Mouse (Mus musculus): ENCODE measurements around the gene Rbm12.
"Not testable (repeated sequence)": the region's sequence is repeated elsewhere in the genome, so short reads cannot be mapped to it uniquely, and the experiment has no call there.

Rbm12 gene

DNA sequence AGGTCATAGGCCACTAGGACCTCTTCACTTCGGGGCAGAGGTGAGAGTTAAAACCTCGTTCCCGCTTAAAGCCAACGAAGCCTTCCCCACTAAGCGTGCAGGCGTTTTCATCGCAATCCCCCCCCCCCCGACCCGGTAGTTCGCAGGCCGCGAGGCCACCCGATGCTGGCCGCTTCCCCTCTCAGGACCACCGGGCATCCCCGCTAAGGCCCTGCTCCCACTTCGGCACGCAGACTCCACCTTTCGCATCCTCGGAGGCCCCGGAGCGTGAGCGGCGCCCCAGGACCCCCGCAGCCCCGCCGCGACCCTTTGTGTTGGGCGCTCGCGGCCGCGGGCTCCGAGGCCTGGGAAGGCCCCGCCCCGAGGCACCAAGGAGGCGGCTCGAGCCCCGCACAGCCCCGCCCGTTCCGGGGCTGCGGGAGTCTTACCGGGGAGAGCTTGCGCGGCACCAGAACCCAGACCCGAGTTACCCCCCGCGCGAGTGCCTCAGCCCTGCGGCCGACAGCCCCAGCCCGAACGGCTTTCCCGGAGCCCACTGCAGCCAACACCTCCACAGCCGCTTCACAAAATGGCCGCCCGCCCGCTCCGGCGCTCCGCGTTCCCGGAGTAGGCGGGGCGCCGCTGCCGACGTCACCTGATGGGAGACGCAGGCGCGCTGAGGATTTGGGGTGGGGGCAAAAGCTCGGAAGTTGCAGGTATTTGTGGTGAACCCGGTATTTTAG lies at the start of gene Rbm12, which contains the start of gene Cpne1:
Rbm12 (minus strand) TSS at position 621 of the 722 bp plus-strand sequence.
Cpne1 (minus strand) TSS at position 608 of the 722 bp plus-strand sequence.
- peak; percentile 97 for DNase-seq (ENCODE audit: low read depth, low spot score)

DNA sequence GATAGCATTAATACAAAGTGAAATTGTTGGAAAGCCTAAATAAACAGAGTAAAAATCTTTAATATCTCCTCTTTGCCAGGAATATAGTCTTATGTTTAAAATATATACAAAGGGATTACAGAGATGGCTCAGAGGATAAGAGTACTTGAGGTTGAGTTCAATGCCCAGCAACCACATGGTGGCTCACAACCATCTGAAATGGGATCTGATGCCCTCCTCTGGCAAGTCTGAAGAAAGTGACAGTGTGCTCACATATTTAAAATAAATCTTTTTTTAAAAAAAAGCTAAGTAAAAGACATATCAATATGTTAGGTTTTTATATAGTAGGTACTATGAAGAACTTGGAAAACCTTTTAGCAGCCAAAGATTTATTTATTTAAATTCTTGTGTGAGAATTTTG lies 39.8 kb upstream of the Rbm12 start:
- DNase-seq (ENCODE audit: low read depth, low spot score) = no peak

DNA sequence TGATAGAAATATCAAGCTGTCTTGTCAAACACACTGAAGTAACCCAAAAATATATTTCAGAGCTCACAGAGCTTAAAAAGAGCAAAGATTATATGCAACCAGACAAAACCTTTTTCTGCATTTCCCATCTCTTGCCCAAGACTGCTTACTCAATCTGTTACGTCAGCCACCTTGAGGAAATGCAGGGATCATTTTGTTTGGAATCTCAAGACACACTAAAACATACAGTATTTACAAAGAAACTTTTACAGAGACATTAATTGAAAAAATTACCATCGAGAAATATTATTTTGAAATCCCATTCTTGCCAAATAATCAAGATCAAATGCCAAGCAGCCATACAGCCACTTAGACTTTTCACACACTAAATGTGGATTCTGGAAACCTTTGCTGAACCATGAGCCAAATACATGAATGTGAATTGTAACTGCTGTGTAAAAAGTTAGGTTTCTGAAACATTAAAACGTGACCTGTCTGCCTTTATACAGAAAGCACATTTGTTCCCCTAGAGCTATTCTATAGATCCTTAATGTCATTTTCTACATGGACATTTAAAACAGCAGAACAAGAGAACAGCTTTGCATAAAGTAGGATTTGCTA lies 35.6 kb upstream of the Rbm12 start:
- no peak for DNase-seq (ENCODE audit: low read depth, low spot score)

DNA sequence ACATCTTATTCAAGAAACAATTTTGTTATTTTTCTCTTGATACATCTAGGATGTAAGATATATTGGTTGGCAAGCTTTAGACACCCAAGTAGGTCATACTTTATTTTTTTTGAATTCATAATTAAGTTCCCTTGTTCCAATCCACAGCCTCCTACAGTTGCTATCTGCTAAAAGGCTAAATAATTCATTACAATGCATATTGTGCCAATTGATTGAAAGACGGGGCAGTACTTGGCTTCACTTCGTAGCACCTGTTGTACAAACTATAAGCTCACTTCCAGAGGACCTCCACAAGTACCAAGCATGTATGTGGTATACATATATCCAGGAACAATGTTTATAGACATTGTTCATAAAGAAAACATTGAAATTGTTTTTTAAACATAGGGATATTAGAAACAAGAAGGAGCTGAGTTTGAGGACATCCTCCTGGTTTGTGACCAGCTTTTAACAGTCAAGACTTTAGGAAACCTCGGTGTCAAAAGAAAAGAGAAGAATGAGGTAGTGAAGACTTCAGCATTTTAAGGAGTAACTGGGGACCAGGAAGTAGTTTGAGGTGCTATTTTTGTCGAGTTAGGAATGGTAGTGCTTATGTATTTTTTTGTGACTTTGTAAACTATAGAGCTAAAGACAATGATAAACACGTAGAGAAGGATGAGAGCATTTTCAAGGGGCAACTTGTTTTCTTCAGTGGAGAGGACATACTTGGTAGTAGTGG lies 34.7 kb upstream of the Rbm12 start:
- no peak for DNase-seq (ENCODE audit: low read depth, low spot score)

DNA sequence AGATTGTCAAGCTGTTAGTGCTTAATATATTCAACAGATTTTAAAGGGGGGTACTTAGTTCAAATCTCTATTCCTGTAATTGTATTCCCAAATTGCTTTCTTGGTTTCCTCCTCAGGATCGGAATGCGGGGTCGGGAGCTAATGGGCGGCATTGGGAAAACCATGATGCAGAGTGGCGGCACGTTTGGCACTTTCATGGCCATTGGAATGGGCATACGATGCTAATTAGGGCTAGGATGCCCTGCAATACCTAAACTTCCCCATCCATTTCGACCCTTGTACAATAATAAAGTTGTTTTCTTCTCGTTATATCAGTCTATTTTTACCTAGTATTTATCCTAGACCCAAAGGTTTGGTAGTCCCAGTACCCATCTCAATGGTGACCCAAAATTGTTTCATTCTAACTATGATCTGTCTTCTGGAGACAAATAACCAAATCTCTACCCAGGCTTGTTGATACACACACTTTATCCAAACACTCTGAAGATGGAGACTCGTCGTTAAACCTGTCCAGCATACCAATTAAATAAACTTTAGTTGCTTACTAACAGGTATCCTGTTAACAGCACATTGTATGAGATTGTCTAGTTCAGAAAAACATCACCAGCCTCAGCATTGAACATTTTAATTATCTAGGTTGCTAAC lies 33.8 kb upstream of the Rbm12 start:
- no peak for DNase-seq (ENCODE audit: low read depth, low spot score)

DNA sequence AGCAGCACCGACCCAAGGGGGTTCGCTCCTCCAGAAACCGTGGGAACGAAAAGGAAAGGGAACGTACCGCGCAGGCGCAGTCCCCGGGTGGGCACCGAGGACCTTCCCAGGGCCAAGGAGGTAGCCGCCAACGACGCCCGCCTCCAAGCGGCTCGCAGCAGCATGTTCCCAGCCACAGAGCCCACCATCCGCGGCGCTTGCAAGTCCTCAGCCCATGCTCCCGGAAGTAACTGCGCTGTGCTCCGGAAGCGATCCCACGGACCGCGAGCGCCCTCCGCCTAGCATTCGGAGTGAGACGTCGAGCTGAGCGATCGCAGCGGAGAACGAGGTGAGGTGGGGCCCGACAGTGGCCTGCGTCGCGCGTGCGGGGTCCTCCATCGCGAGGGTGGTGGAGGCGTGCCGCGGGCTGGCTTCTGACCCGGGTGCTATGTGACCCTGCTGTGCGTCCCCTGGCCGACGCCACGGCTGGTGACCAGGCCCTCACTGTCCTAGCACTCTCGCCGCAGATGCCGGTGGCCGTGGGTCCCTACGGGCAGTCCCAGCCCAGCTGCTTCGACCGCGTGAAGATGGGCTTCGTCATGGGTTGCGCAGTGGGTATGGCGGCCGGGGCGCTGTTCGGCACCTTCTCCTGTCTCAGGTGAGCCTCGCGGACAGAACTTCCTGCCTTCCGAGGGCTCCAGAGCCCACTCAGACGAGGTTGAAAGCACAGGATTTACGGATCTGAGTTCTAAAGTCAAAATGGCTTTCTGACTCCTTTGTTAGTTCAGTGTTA lies 32.4 kb upstream of the Rbm12 start, which contains the start of the genes Romo1 and Nfs1:
Romo1 (plus strand) TSS at position 87 of the 772 bp plus-strand sequence.
Nfs1 (minus strand) TSS at position 234 of the 772 bp plus-strand sequence.
- peak; percentile 96 for DNase-seq (ENCODE audit: low read depth, low spot score)

DNA sequence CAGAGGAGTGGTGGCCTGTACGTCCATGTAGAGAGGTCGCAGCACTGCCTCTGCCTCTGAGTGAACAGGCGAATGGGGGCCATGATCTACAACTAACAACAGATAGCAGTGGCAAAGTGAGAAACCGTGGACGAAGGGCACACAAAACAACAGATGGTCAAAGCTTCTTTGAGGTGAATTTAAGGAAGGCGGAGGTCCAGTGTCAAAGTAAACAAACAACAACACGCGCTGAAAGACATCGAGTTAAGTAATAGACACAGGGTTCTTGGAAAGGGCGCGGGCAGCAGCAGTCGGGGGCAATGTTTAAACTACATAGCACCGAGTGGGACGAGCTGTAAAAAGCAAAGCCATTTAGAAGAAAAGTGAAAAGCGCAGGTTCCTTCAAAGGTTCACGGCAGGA lies 31.6 kb upstream of the Rbm12 start:
- DNase-seq (ENCODE audit: low read depth, low spot score) = no peak

DNA sequence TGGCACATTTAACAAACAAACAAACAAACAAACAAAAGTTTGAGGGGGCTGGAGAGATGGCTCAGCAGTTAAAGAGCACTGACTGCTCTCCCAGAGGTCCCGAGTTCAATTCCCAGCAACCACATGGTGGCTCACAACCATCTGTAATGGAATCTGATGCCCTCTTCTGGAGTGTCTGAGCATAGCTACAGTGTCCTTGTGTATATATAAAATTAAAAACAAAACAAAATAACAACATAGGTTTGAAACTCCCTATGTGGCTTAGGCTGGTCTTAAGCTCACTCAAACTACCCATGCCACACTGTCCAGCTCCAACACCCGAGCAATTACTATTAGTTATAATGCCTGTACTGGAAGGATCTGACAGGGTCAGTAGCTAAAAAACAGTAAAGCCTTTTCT lies 31.0 kb upstream of the Rbm12 start:
- DNase-seq (ENCODE audit: low read depth, low spot score) = no peak

DNA sequence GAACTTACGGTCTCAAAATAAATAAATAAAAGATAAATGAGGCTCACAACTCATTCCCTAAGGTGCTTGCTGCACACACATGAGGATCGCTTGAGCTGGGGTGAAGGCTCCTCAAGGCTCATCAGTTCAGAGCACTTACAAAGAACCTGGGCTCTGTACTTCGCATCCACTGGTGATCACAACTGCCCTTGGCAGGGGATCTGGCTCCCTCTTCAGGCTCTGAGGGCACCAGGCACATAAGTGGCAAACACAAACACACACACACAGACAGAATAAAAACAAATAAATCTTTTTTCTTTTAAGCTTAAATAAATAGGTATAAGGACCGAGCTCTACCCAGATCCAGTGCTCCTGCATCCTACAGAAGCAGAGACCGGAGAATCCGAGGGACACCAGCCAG lies 23.9 kb upstream of the Rbm12 start:
- no peak for DNase-seq (ENCODE audit: low read depth, low spot score)

DNA sequence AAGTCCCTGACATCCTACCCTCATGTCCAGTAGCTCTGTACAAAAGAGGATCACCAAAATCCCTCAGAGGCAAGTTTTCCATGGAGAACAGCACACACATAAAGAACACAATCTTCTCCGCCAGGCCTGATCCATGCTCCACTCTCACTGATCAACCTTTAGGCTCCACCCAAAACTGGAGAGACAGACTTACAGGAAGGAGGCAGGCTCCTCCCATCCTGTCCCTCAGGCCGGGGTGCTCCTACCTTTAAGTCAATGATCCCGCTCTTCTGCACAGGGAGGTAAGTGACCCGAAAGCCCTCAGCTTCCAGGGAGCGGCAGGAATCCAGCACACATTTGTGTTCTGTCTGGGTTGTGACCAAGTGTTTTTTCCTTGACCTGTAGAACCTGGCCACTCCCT lies 22.4 kb upstream of the Rbm12 start:
- peak; percentile 75 for DNase-seq (ENCODE audit: low read depth, low spot score)

DNA sequence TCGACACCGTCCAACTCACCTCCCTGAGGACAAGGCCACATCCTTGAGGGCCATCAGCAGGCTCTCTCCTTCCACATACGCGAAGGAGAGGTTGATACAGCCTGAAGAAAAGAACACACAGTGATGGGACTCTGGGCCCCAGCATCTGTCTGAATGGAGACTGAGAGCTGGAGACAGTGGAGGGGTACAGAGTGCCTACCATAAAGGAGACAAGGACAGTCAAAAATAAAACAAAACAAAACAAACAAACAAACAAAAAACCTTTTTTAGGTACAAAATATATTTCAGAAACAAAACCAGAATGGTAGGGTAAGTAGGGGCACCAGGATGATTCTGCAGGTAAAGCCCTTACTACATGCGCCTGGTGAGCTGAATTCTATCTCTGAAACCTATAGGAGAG lies 15.2 kb upstream of the Rbm12 start, which contains the start of gene Gm28036:
Gm28036 (minus strand) TSS at position 101 of the 400 bp plus-strand sequence.
- no peak for DNase-seq (ENCODE audit: low read depth, low spot score)

DNA sequence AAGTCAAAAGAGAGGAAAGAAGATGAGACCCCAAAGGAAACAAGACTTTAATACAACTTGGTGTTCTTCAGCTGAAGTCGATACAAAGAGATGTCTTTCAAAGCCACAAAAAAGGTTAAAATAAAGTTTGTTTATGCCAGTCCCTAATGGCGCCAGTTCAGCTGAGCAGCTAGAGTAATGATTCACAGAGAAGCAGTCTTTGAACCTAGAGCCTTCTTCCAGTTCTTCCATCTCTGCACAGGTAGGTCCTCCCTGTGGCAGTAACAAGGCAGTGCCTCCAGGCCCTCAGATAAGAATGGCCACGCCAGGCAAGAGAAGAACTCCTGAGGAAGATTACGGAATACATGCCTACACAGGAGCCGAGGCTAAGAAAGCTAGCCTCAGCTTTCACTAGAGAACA lies 12.0 kb upstream of the Rbm12 start:
- no peak for DNase-seq (ENCODE audit: low read depth, low spot score)

DNA sequence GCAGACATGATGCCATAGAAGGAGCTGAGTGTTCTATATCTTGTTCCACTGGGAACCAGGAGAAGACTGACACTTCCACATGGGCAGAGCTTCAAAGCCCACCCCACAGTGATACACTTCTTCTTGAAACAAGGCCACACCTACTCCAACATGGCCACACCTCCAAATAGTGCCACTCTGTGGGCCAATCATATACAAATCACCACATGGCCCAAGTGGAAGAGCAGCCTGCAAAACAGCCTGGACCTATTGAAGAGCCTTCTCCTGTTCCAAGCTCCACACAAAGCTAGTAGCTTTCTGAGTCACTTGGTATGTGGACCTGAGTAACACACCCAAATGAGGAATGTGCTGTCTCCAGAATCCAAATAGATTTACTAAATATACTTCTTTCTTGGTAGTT lies 7.8 kb upstream of the Rbm12 start:
- DNase-seq (ENCODE audit: low read depth, low spot score) = no peak

DNA sequence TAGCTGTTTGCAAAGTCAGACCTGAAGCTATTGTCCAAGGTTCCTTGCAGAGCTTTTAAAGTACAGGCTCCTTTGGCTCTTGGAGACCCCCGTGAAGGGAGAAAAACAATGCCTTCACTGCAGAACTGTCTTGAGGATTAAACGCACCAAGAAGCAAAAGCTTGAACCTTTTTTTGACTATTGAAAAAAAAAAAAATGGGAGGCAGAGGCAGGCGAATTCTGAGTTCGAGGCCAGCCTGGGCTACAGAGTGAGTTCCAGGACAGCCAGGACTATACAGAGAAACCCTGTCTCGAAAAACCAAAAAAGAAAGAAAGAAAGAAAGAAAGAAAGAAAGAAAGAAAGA lies 274 bp upstream of the Rbm12 start:
- DNase-seq (ENCODE audit: low read depth, low spot score) = not testable (repeated sequence)

DNA sequence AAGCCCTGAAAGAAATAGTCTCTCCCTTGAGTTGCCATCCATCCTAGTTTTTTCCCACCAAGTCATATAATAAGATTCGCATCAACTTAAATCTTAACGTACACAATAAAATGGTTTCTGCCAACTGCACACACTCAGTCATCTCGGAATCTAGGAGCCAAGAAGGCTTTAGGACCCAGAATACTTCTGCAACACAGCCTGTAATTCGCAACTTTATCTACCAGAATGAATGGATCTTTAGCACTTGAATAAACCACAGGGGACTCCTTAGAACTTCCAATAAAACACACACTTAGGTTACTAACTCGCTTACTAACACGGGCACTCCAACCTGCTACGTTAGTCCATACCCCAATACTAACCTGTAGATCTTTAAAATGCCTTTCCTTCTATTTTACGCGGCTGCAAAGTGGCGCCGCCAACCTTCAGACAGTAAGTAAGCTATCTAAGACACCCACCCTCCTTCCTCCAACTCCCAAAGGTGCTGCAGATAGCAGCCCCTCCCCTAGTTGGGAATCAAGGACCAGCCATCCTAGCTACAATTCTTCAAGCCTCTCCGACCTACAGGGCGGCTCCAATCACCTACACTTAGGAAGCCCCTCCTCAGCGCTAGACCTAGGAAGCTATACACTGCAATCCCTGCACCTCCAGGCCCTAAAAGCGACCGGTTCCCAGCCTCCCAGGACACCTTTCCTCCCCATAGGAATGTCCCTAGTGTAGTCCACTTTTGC lies 986 bp downstream of the Rbm12 start:
- peak; percentile 80 for DNase-seq (ENCODE audit: low read depth, low spot score)

DNA sequence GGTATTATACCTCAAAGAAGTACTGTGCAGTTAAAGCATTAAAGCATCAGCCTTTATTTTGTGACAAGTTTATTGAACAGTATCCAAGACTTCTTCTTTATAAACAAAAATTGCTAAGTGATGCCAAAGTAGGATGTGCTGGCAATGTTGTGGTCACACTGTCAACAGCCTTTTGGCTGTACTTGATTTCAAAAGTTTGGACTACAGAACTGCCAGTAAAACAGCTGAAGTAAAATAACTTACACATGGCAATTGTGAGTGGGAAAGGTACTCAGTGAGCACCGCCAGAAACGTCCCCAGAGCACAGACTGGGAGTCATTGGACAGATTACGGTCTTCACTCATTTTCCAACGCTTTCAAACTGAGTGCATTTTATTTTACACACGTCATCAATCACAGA lies 19.9 kb downstream of the Rbm12 start:
- DNase-seq (ENCODE audit: low read depth, low spot score) = no peak

DNA sequence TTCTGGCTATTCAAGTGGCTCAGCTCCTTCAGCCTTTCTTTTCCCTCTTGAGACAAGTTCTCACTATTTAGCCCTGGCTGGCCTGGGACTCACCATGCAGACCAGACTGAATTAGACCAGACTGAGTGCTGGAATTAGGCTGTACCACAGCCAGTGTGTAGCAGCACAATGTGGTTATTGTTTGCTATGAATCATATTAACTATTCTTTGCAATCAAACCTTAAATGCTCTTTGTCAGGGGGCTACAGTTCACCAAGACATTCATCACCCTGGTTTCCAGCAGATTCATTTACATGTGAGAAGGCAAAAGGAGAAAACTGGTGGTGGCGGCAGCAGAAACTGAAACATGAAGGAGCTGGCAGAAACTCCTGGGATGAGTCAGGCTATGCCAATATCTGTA lies 22.0 kb downstream of the Rbm12 start:
- DNase-seq (ENCODE audit: low read depth, low spot score) = no peak

DNA sequence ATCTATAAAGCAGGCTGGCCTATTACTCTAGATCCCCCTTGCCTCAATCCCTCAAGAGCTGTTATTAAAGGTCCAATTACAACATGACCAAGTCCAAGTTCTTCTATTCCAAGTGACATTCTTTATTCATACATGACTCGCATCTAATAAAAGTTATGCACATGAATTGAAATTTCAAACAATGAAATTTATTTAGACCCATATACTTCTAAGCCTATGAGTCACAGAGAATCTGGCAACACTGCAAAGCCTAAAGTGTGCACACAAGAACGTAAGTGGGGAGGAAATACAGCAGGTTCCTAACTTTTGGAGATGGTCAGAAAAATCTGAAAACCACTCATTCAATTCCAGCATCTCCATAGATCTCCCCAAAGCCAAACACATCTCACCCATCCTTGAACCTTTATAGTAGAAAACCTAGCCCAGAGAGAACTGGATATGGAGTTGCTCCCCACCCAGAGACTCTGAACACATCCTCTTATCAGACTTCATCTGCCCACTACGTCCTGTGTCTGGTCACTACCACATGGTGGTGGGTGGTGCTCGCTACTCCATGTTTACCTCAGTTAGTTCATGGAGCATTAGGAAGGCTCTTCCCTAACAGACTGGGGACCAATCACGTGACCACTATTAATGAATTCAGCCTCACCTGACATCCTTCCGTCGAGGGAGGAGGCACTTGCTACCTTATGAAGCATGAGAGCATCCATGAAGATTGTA lies 24.2 kb downstream of the Rbm12 start:
- no peak for DNase-seq (ENCODE audit: low read depth, low spot score)

DNA sequence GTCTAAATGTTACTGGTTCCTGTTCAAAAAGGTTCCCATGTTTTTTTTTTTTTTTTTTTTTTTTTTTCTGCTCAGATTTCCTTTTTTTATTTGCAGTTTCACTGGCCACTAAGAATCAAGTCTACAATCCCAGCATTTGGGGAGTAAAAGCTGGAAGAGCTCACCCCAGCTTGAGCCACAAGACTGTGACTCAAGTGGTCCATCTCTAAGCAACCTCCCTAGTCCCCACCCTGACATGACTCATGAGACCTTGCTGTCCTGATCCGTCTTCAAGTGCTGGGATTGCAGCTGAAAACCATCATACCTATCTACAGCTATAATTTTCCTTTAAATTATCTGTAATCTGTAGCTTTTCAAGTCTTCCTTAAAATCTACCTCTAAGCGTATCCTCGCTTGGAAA lies 27.2 kb downstream of the Rbm12 start:
- DNase-seq (ENCODE audit: low read depth, low spot score) = no peak

DNA sequence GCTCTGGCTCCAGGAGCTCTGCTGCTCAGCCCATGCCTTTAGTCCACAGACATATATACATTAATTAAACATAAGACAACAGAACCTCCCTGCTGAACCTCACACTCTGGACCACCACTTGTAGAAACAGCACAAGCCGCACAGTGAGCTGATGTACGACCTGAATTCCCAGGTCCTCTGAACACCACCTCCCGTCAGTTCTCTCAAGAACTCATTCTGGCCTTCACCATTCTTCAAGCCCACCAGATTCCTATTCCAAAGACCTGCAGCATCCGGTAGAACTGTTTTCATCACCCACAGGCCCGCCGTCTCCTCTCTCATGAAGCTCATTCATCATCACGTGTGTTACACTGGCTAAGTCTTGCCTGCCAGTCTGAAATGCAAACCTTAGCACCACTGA lies 31.4 kb downstream of the Rbm12 start:
- no peak for DNase-seq (ENCODE audit: low read depth, low spot score)

Data from ZHBTc4 (cell line).